Mouse (Mus musculus) monocyte, adult 2 months (primary cell): ENCODE measurements around the gene Ankrd31.
"Not testable (repeated sequence)": the region's sequence is repeated elsewhere in the genome, so short reads cannot be mapped to it uniquely, and the experiment has no call there.

Experiments
- DNase-seq, 2 experiments: peaks; one replicate each; pipeline ENCODE4 v3.0.0; 2022; ENCODE audit warnings: low spot score in 2 of 2, low read depth in 1 of 2

The Ankrd31 gene

DNA sequence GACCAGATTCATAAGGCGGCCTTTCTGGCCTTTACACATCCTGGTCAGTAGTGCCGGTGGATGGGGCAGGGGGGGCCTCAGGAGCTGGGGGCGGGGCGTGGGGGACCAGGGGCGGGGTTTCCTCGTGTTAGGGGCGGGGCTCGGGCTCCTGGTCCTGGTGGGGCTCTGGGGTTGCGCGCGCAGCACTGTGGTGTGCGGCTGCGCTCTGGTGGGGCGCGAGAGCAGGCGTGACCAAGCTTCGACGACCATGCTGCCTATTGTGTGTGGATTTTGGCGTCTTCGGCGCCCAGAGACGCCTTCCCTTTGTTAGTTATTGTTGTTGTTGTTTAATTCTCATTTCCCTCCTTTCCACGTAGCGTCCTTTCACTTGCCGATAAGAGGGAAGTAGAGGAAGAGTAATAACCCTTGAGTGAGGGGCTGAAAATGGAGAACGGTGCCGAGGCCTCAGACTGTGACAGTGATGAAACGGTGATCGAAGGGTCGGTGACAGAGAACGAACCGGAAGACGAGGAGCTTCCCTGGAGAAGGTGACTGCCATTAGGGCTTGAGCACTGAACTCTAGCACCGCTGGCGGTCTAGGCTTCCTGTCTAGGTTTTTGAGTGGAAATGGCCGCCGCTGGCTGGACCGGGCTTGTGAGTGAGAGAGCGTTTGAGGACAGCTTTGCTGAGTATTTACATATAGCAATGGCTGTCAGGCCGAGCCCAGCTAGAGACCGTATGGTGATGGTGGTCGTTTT, at the start of gene Ankrd31:
Ankrd31 (plus strand) TSS at position 164 of the 737 bp plus-strand sequence.
- no peak for DNase-seq

GRCm38 (mm10) chr13:96702567-96703278, 45.3 kb upstream of the Ankrd31 start:
- DNase-seq = no peak

GRCm38 (mm10) chr13:96709269-96710233, 38.5 kb upstream of the Ankrd31 start:
- DNase-seq = no peak

GRCm38 (mm10) chr13:96716311-96716710, 31.8 kb upstream of the Ankrd31 start:
- no peak for DNase-seq

DNA sequence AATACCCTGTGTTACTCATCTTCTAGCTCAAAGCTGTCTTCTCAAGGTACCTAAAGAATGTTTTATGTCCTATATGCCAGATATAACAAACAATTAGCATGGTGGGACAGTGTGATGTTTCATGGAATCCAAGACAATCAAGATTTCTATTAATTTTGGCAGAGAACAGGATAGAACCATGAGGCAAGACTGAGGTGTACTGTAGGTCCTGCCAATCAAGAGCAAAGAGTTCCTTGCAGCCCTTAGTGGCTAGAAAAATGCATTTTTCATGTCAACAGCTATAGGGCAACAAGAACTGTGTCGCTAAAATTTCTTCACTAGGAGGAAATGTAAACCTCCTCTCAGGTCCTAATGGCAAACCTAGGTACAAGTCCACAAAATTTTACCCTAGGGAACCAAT, 30.3 kb upstream of the Ankrd31 start:
- DNase-seq = no peak

- no peak for DNase-seq
These were observed 28.1 kb upstream of the Ankrd31 start for GRCm38 (mm10) chr13:96720003-96720402.

- no peak for DNase-seq
These were observed 19.8 kb upstream of the Ankrd31 start for GRCm38 (mm10) chr13:96728289-96728688.

- no peak for DNase-seq
These were observed 18.9 kb upstream of the Ankrd31 start for GRCm38 (mm10) chr13:96729146-96729545.

- DNase-seq = no peak
These were observed 18.0 kb upstream of the Ankrd31 start for GRCm38 (mm10) chr13:96730116-96730515.

DNA sequence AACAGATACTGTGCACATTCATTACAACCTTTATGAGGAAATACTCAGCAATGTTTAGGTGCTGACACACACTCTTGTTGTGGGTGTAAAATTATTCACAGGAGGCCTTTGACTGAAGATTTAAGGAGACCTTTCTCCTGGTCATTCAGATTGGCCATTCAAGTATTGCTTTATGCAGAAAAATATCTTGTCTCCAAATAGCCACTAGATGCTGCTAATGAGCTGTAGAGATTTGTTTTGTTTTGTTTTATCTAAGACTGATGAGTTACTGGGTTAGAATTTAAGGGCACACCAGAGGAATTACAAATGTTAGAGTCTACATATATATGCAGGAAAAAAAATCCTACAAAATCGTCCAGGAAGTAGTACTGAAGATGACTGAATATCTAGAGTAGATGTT, 12.9 kb upstream of the Ankrd31 start:
- no peak for DNase-seq

DNA sequence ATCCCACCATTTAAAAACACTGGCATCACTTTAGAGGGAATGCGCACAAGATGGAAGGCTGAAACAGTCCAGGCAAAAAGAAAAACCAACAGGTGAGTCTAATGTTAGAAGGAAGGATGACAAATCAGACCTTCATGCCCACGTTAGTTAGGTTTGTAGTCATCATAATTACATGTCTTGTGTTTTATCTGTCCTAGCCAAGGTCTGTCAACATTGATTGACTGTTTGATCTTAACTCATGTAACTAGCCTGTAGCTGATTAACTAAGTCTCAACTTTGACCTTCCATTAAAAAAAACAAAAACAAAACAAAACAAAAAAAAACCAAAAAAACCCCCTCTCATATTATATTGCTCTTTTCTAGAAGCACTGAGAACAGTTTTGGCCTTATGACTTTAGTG, 7.9 kb upstream of the Ankrd31 start:
- DNase-seq = no peak

- no peak for DNase-seq
These were observed 5.2 kb upstream of the Ankrd31 start for GRCm38 (mm10) chr13:96742871-96743270.

- no peak for DNase-seq
These were observed 2.0 kb upstream of the Ankrd31 start for GRCm38 (mm10) chr13:96746055-96746454.

DNA sequence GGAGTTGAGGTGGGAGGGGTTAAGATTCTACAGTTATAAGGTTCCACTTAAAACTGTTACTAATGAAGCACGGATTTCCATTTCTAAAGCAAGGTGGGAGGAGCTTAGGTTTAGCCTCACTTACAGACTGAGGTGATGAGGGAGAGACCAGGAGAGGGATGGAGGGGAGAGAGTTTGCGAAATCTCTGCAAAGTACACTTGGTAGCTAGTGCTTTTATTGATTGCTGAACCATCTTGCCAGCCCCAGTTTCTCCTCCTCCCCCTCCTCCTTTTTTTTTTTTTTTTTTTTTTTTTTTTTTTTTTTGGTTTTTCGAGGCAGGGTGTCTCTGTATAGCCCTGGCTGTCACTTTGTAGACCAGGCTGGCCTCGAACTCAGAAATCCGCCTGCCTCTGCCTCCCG, 1.8 kb downstream of the Ankrd31 start:
- no peak for DNase-seq

DNA sequence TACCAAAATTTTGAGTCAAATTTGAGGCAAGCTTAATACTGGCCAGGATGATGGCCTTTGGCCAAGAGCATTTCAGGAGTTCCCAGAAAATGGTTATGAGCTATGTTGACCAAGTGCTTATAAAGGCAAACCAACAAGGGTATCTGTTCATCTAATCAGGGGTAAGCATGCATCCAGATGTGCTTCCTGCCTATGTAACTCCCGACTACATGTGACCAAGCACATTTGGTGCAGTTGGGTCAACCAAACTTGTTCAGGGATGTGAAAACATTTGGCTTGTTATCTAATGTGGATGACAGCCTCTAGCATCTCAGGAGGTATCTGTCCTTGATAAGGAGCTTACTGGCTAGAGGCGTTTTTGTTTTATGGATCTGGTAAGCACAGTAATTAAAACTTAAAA, 12.8 kb downstream of the Ankrd31 start:
- DNase-seq = no peak

GRCm38 (mm10) chr13:96786071-96786470, 38.0 kb downstream of the Ankrd31 start:
- not testable (repeated sequence) for DNase-seq

DNA sequence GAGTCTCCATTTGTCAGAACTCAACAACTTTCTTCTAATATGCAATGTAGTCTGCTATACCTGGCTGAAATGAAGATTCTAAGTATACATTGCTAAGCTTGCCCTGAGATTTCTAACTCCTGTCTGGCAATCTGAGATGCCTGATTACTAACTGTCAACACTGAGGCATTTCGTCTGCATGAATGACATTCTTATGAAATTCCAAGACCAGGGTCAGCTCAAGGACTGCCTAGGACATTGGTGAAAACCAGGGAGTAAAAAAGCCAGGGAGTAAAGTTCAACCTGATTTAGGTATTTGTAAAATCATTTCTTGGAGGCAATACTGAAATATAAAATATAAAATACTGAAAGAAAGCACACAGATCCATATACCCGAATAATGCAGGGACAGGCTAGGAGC, 45.4 kb downstream of the Ankrd31 start:
- DNase-seq = no peak

- no peak for DNase-seq
These were observed 47.2 kb downstream of the Ankrd31 start for GRCm38 (mm10) chr13:96795301-96795700.

DNA sequence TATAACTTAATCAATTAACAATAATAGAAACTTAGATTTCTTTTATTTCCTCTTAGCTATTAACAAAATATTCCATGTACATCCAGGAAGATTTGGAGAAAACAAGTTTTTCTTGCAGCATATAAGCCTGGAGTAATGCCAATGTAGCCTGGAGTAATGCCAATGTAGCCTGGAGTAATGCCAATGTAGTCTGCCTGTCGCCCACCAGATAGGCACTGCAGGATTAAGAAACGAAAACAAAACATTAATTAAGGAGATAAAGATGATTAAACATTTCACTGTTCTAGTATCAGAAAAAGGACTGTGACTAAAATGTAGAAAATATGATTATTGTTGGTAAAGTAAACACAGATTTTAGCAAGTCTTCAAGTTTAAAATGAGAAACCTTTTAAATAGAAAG, 49.4 kb downstream of the Ankrd31 start:
- DNase-seq = no peak

- no peak for DNase-seq
These were observed 101.7 kb downstream of the Ankrd31 start for GRCm38 (mm10) chr13:96849752-96850151.

DNA sequence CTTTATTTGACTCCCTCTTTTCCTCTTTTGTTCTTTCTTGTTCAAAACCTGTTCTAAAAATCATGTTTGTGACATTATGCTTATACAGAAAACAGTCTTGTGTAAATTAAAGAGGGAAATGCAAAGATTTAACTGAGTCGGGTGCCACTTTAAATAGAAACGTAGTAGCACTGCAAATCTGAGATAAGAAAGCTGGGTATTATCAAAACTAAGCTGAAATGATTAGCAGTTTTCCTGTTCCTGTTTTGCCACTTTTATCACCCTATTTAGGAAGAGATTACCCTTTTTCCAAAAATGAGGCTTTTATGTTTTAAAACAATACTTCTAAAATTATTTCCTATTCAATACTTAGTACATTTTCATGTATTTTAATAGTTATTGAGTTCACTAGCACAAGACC, 104.1 kb downstream of the Ankrd31 start:
- DNase-seq = no peak

- DNase-seq = no peak
These were observed 105.2 kb downstream of the Ankrd31 start for GRCm38 (mm10) chr13:96853256-96853655.
